ENCODE assay signal across 8 mouse cellular contexts in genomic region chr9:123529392-123530157, GRCm38 (mm10). TPM values are rescaled to one million over a fixed set of nuclear protein-coding genes. Genes with fewer than 3 reads are reported as not detected.
DNase-seq lines count a peak whose midpoint lies in the region; ATAC-seq and TF ChIP-seq lines count a peak whose summit lies in the region.

Gene Sacm1l, plus strand, starts transcription at chr9:123529759.

- no peaks in the 10 kb centered on the region for H3K9me3 ChIP-seq in embryonic facial prominence, embryonic 14.5 days (ENCODE audit: control insufficient read depth, low read length)
- H3K9me3 ChIP-seq in limb, embryonic 13.5 days, result no peaks in the 10 kb centered on the region
- no peaks in the 10 kb centered on the region for H3K9me3 ChIP-seq in midbrain, embryonic 16.5 days (replicated peaks; ENCODE audit: control insufficient read depth, low read length, poor library complexity, severe bottlenecking)

- peak within 1 kb of the TSS; percentile 95 for H3K27ac ChIP-seq in embryonic facial prominence, embryonic 14.5 days (replicated peaks; ENCODE audit: low read depth, low read length)
- peak within 1 kb of the TSS; percentile 89 for H3K27ac ChIP-seq in heart, adult 2 months
- H3K27ac ChIP-seq in limb, embryonic 13.5 days, result peak within 1 kb of the TSS; percentile 93
- peak within 1 kb of the TSS; percentile 95 for H3K27ac ChIP-seq in midbrain, embryonic 16.5 days (ENCODE audit: low read length)

- TF ChIP-seq POLR2A in heart, adult 2 months (IDR thresholded peaks at IDR 0.05; ENCODE audit: insufficient read depth, low read depth, low read length), result peak; percentile 89

- intact Hi-C loops in heart, adult 2 months (cut with DNase I), result loop anchor here (5.0 to 10.0 kb wide), 3 partner anchors 165 to 375 kb away; partner anchors contain the start of genes Clec3b and Lars2

- peak within 1 kb of the TSS; percentile 76 for H3K4me2 ChIP-seq in embryonic facial prominence, embryonic 14.5 days (ENCODE audit: low read depth, low read length)
- H3K4me2 ChIP-seq in limb, embryonic 13.5 days (replicated peaks), result peak within 1 kb of the TSS; percentile 77
- peak within 1 kb of the TSS; percentile 67 for H3K4me2 ChIP-seq in midbrain, embryonic 16.5 days (ENCODE audit: low read length)

- peak; percentile 99 for ATAC-seq in embryonic facial prominence, embryonic 14.5 days (ENCODE audit: low read depth)
- ATAC-seq in limb, embryonic 13.5 days (ENCODE audit: low FRiP score, low read depth), result peak; percentile 99
- ATAC-seq in midbrain, embryonic 16.5 days, result peak; percentile 99

- H3K27me3 ChIP-seq in embryonic facial prominence, embryonic 14.5 days (replicated peaks; ENCODE audit: control insufficient read depth, insufficient read depth, low read length), result no peaks in the 10 kb centered on the region
- no peaks in the 10 kb centered on the region for H3K27me3 ChIP-seq in heart, adult 2 months (ENCODE audit: control insufficient read depth, insufficient read depth, low read length)
- H3K27me3 ChIP-seq in limb, embryonic 13.5 days, result no peaks in the 10 kb centered on the region
- H3K27me3 ChIP-seq in midbrain, embryonic 16.5 days (ENCODE audit: control insufficient read depth, insufficient read depth, low read depth, low read length), result no peaks in the 10 kb centered on the region

- peak within 1 kb of the TSS; percentile 87 for H3K9ac ChIP-seq in embryonic facial prominence, embryonic 14.5 days (ENCODE audit: low read depth, low read length)
- H3K9ac ChIP-seq in heart, adult 2 months (ENCODE audit: low read depth, low read length), result peak within 1 kb of the TSS; percentile 85
- H3K9ac ChIP-seq in limb, embryonic 13.5 days, result peak within 1 kb of the TSS; percentile 98
- peak within 1 kb of the TSS; percentile 97 for H3K9ac ChIP-seq in midbrain, embryonic 16.5 days (ENCODE audit: low read depth, low read length)

- TF ChIP-seq CTCF in heart, adult 2 months (IDR thresholded peaks at IDR 0.05), result no peak

- under 1% methylated on average over 35 of the region's 79 CpGs for WGBS in embryonic facial prominence, embryonic 14.5 days
- under 1% methylated on average over 78 of the region's 79 CpGs for WGBS in heart, adult 2 months
- WGBS in limb, embryonic 13.5 days, result under 1% methylated on average over 79 of the region's 79 CpGs
- under 1% methylated on average over 76 of the region's 79 CpGs for WGBS in midbrain, embryonic 16.5 days

- H3K79me2 ChIP-seq in heart, adult 2 months (replicated peaks; ENCODE audit: control insufficient read depth, insufficient read depth, low read length), result peaks cover 3% of the 10 kb centered on the region

- H3K4me3 ChIP-seq in embryonic facial prominence, embryonic 14.5 days (ENCODE audit: low read depth, low read length), result peak within 1 kb of the TSS; percentile 60
- peak within 1 kb of the TSS; percentile 96 for H3K4me3 ChIP-seq in heart, adult 2 months
- H3K4me3 ChIP-seq in limb, embryonic 13.5 days, result peak within 1 kb of the TSS; percentile 97
- H3K4me3 ChIP-seq in midbrain, embryonic 16.5 days (ENCODE audit: low read depth, low read length), result peak within 1 kb of the TSS; percentile 99

- peak; percentile 99 for DNase-seq in 3T3-L1 (ENCODE audit: low read depth, low spot score)
- peak; percentile 92 to 94 for DNase-seq in adrenal gland, postnatal 4 days (ENCODE audit: low spot score in 2 of 2)
- DNase-seq in embryonic facial prominence, embryonic 14.5 days (ENCODE audit: low spot score), result peak; percentile 100
- DNase-seq in heart, adult 2 months, result peak; percentile 98 to 99
- peak; percentile 99 for DNase-seq in kidney, adult 8-10 months
- peak; percentile 94 to 99 for DNase-seq in spleen, postnatal 10 days (ENCODE audit: low spot score in 2 of 2)

- H3K36me3 ChIP-seq in embryonic facial prominence, embryonic 14.5 days (ENCODE audit: control insufficient read depth, insufficient read depth, low read length), result no peaks in the 10 kb centered on the region
- peaks cover 25% of the 10 kb centered on the region for H3K36me3 ChIP-seq in heart, adult 2 months (ENCODE audit: control insufficient read depth, insufficient read depth, low read length)
- no peaks in the 10 kb centered on the region for H3K36me3 ChIP-seq in limb, embryonic 13.5 days
- H3K36me3 ChIP-seq in midbrain, embryonic 16.5 days (ENCODE audit: control insufficient read depth, insufficient read depth, low read length), result no peaks in the 10 kb centered on the region

- peak; percentile 98 for TF ChIP-seq EP300 in heart, adult 2 months (IDR thresholded peaks at IDR 0.05; ENCODE audit: insufficient read depth, low read depth, low read length)

- H3K4me1 ChIP-seq in embryonic facial prominence, embryonic 14.5 days (ENCODE audit: control insufficient read depth, insufficient read depth, low read length), result peaks cover 30% of the 10 kb centered on the region
- H3K4me1 ChIP-seq in heart, adult 2 months (ENCODE audit: control insufficient read depth, insufficient read depth, low read length), result peaks cover 13% of the 10 kb centered on the region
- peaks cover 25% of the 10 kb centered on the region for H3K4me1 ChIP-seq in limb, embryonic 13.5 days
- peaks cover 30% of the 10 kb centered on the region for H3K4me1 ChIP-seq in midbrain, embryonic 16.5 days (ENCODE audit: control insufficient read depth, insufficient read depth, low read length)

RNA-seq across cellular contexts. Expression of gene Sacm1l, which starts in this region (rescaled TPM):
- total RNA-seq in adrenal gland, postnatal 4 days (2021), result 10 to 100 TPM; 47.0 to 59.8 TPM
- polyA plus RNA-seq in embryonic facial prominence, embryonic 14.5 days (2014; fragmentation: Nextera tagmentation; extraction: Ambion mirVana), result 52.2 and 53.3 TPM in 2 replicates
- 10 to 100 TPM; 35.4 to 36.8 TPM for total RNA-seq in heart, adult 2 months (2021)
- 8.3 and 18.9 TPM in 2 replicates for polyA plus RNA-seq in heart, adult 2 months (2012; rRNA removed)
- 48.5 and 52.7 TPM in 2 replicates for polyA plus RNA-seq in limb, embryonic 13.5 days (2015; fragmentation: Nextera tagmentation; extraction: Ambion mirVana)
- polyA plus RNA-seq in midbrain, embryonic 16.5 days (2015; fragmentation: Nextera tagmentation; extraction: Ambion mirVana), result 53.8 and 55.9 TPM in 2 replicates

Comparison
In these comparisons a context has a peak if more than half of its experiments do, and no peak if none do; other contexts are left out.
1. Peak in every context shown above with its lines: DNase-seq, ATAC-seq, H3K4me3 ChIP-seq and H3K27ac ChIP-seq.